Mouse (Mus musculus) heart, embryonic 16.5 days (tissue): ENCODE results near the gene Orm3. TPM values are rescaled to one million over a fixed set of nuclear protein-coding genes. Genes with fewer than 3 reads are reported as not detected.

Experiments used
- ATAC-seq: fragments of 200-750 bp; cut with Nextera tagmentation; replicated peaks from 2 replicates; pipeline ENCODE4 v1.8.0; 2017; ENCODE audit warnings: moderate number of reproducible peaks; ENCODE audit not compliant: insufficient read depth, low FRiP score; ENCODE audit errors: extremely low read depth
- H3K27ac ChIP-seq: fragments of 300-500 bp; sonication (generic); 2 replicates; pipeline ENCODE4 v1.5.1; 2014; ENCODE audit warnings: mild to moderate bottlenecking, low read length, control low read depth, moderate library complexity
- H3K27me3 ChIP-seq: fragments of 300-500 bp; sonication (generic); 2 replicates; pipeline ENCODE4 v1.6.1; 2014; ENCODE audit warnings: low read length, mixed read lengths; ENCODE audit not compliant: control insufficient read depth, insufficient read depth
- H3K36me3 ChIP-seq: fragments of 300-500 bp; sonication (generic); 2 replicates; pipeline ENCODE4 v1.6.1; 2014; ENCODE audit not compliant: control insufficient read depth, insufficient read depth
- H3K4me1 ChIP-seq: fragments of 300-500 bp; sonication (generic); 2 replicates; pipeline ENCODE4 v1.6.1; 2014; ENCODE audit warnings: low read length, mixed read lengths; ENCODE audit not compliant: control insufficient read depth, insufficient read depth
- H3K4me2 ChIP-seq: fragments of 300-500 bp; sonication (generic); 2 replicates; pipeline ENCODE4 v1.6.1; 2014; ENCODE audit warnings: low read depth, mild to moderate bottlenecking, control low read depth, low read length
- H3K4me3 ChIP-seq: fragments of 300-500 bp; sonication (generic); 2 replicates; pipeline ENCODE4 v1.5.1; 2014; ENCODE audit warnings: mild to moderate bottlenecking, control low read depth, low read length
- H3K9ac ChIP-seq: fragments of 300-500 bp; sonication (generic); 2 replicates; pipeline ENCODE4 v1.6.1; 2014; ENCODE audit warnings: low read length, control low read depth
- H3K9me3 ChIP-seq: fragments of 300-500 bp; sonication (generic); replicated peaks from 2 replicates; pipeline ENCODE4 v1.6.1; 2016; ENCODE audit warnings: low read length; ENCODE audit not compliant: control insufficient read depth
- WGBS: fragments of 180-500 bp; shearing (Covaris S2); extraction: QIAGEN DNeasy Blood & Tissue Kit; methylation state at CpG from one replicate; pipeline ENCODE4 v1.1.7; 2014; 5-methylcytosine and 5-hydroxymethylcytosine counted together
- polyA plus RNA-seq: library from polyadenylated mRNA; unstranded; fragments of >200 nt; fragmentation: Nextera tagmentation; extraction: Ambion mirVana; gene quantifications from 2 replicates; pipeline ENCODE4 v1.2.1, GENCODE M21; 2015

The Orm3 gene
- polyA plus RNA-seq, 1 experiment from 2014 or later: not detected

- ATAC-seq: no peak
- H3K36me3 ChIP-seq: no peaks in the 10 kb centered on the region
- no peak overlapping the region for H3K9ac ChIP-seq
- H3K27ac ChIP-seq: no peak overlapping the region
- no peaks in the 10 kb centered on the region for H3K27me3 ChIP-seq
- H3K4me3 ChIP-seq: no peak overlapping the region
- H3K9me3 ChIP-seq: no peaks in the 10 kb centered on the region
- H3K4me1 ChIP-seq: peaks cover 5% of the 10 kb centered on the region
- H3K4me2 ChIP-seq: no peak overlapping the region
- WGBS: 67% methylated on average over 2 of the region's 2 CpGs
These were observed 1.1 kb downstream of the Orm3 start for GRCm38 (mm10) chr4:63356981-63357570.

- Histone ChIP-seq H3K9me3 (no peaks in the 10 kb centered on the region), H3K27ac (no peak overlapping the region), H3K36me3 (no peaks in the 10 kb centered on the region), H3K4me1 (peaks cover 5% of the 10 kb centered on the region), H3K4me2 (no peak overlapping the region), H3K27me3 (no peaks in the 10 kb centered on the region), H3K4me3 (no peak overlapping the region), H3K9ac (no peak overlapping the region)
- no peak for ATAC-seq
- 73% methylated on average over 6 of the region's 6 CpGs for WGBS
These were observed 3.9 kb downstream of the Orm3 start for GRCm38 (mm10) chr4:63359861-63360260.

GRCm38 (mm10) chr4:63362150-63362549 is 6.2 kb downstream of the Orm3 start, which contains the start of gene Orm2:
Gene Orm2 (plus strand): TSS chr4:63362449.
- WGBS: 67% methylated on average over 5 of the region's 5 CpGs

GRCm38 (mm10) chr4:63368577-63368976 is 12.6 kb downstream of the Orm3 start:
- no peak overlapping the region for H3K27ac ChIP-seq
- no peaks in the 10 kb centered on the region for H3K9me3 ChIP-seq
- H3K4me2 ChIP-seq: no peak overlapping the region
- H3K4me3 ChIP-seq: no peak overlapping the region
- no peak overlapping the region for H3K9ac ChIP-seq
- H3K27me3 ChIP-seq: no peaks in the 10 kb centered on the region
- peak; percentile 56; the same call in 1 of the 2 replicates for ATAC-seq
- H3K4me1 ChIP-seq: no peaks in the 10 kb centered on the region
- H3K36me3 ChIP-seq: no peaks in the 10 kb centered on the region
- WGBS: 17% methylated on average over 4 of the region's 4 CpGs

More at GRCm38 (mm10) chr4:63362150-63362549, 6.2 kb downstream of the Orm3 start, which contains the start of gene Orm2:
- H3K9ac ChIP-seq: no peak within 1 kb of the TSS
- H3K27me3 ChIP-seq: no peaks in the 10 kb centered on the region
- ATAC-seq: no peak
- H3K27ac ChIP-seq: no peak within 1 kb of the TSS
- no peaks in the 10 kb centered on the region for H3K9me3 ChIP-seq
- H3K4me1 ChIP-seq: no peaks in the 10 kb centered on the region
- no peak within 1 kb of the TSS for H3K4me3 ChIP-seq
- no peaks in the 10 kb centered on the region for H3K36me3 ChIP-seq
- no peak within 1 kb of the TSS for H3K4me2 ChIP-seq

- WGBS: 58% methylated on average over 7 of the region's 7 CpGs
- H3K9ac ChIP-seq: no peak overlapping the region
- H3K9me3 ChIP-seq: no peaks in the 10 kb centered on the region
- no peak for ATAC-seq
- no peak overlapping the region for H3K27ac ChIP-seq
- no peak overlapping the region for H3K4me3 ChIP-seq
- H3K36me3 ChIP-seq: no peaks in the 10 kb centered on the region
- H3K27me3 ChIP-seq: no peaks in the 10 kb centered on the region
- H3K4me1 ChIP-seq: no peaks in the 10 kb centered on the region
- no peak overlapping the region for H3K4me2 ChIP-seq
These were observed 14.9 kb downstream of the Orm3 start for GRCm38 (mm10) chr4:63370897-63371296.

GRCm38 (mm10) chr4:63371890-63372289 is 15.9 kb downstream of the Orm3 start:
- no peaks in the 10 kb centered on the region for H3K27me3 ChIP-seq
- H3K36me3 ChIP-seq: no peaks in the 10 kb centered on the region
- ATAC-seq: no peak
- H3K9ac ChIP-seq: no peak overlapping the region
- H3K4me1 ChIP-seq: no peaks in the 10 kb centered on the region
- no peak overlapping the region for H3K27ac ChIP-seq
- 40% methylated on average over 3 of the region's 3 CpGs for WGBS
- H3K4me2 ChIP-seq: no peak overlapping the region
- H3K9me3 ChIP-seq: no peaks in the 10 kb centered on the region
- H3K4me3 ChIP-seq: no peak overlapping the region

GRCm38 (mm10) chr4:63373404-63373803 is 17.4 kb downstream of the Orm3 start:
- Histone ChIP-seq H3K9me3 (no peaks in the 10 kb centered on the region), H3K36me3 (no peaks in the 10 kb centered on the region), H3K9ac (no peak overlapping the region), H3K27me3 (no peaks in the 10 kb centered on the region), H3K4me1 (no peaks in the 10 kb centered on the region), H3K4me2 (no peak overlapping the region), H3K4me3 (no peak overlapping the region), H3K27ac (no peak overlapping the region)
- no peak for ATAC-seq
- 88% methylated on average over 8 of the region's 8 CpGs for WGBS

GRCm38 (mm10) chr4:63374331-63374730 is 18.4 kb downstream of the Orm3 start:
- Histone ChIP-seq H3K27me3 (no peaks in the 10 kb centered on the region), H3K4me2 (no peak overlapping the region), H3K9me3 (no peaks in the 10 kb centered on the region), H3K36me3 (no peaks in the 10 kb centered on the region), H3K27ac (no peak overlapping the region), H3K9ac (no peak overlapping the region), H3K4me1 (no peaks in the 10 kb centered on the region), H3K4me3 (no peak overlapping the region)
- WGBS: 64% methylated on average over 12 of the region's 12 CpGs
- ATAC-seq: no peak

- Histone ChIP-seq H3K27ac (no peak overlapping the region), H3K4me2 (no peak overlapping the region), H3K4me3 (no peak overlapping the region), H3K9ac (no peak overlapping the region), H3K27me3 (no peaks in the 10 kb centered on the region), H3K4me1 (no peaks in the 10 kb centered on the region), H3K9me3 (no peaks in the 10 kb centered on the region), H3K36me3 (peaks cover 3% of the 10 kb centered on the region; the same call in 1 of the 2 replicates)
- ATAC-seq: 0 out of 2 replicates have a peak, but pooled peaks have one; percentile 18
- WGBS: 81% methylated on average over 1 of the region's 1 CpGs
These were observed 19.4 kb downstream of the Orm3 start for GRCm38 (mm10) chr4:63375367-63375766.
